Mouse (Mus musculus): Measurements from ENCODE around the gene Gm42742. TPM values are rescaled to one million over a fixed set of nuclear protein-coding genes. Genes with fewer than 3 reads are reported as not detected.

The Gm42742 gene
- polyA plus RNA-seq, 1 experiment from 2014 or later: 37.4 TPM

GRCm38 (mm10) chr7:126965568-126965967, 55.3 kb downstream of the Gm42742 start:
- H3K4me2 ChIP-seq: no peak overlapping the region
- WGBS: 48% methylated on average over 3 of the region's 3 CpGs
- TF ChIP-seq CTCF (IDR thresholded peaks at IDR 0.05; ENCODE audit: low read depth): no peak
- H3K9me3 ChIP-seq (ENCODE audit: low read depth, low read length): no peaks in the 10 kb centered on the region
- H3K36me3 ChIP-seq (ENCODE audit: insufficient read depth): no peaks in the 10 kb centered on the region
- H3K9ac ChIP-seq: no peak overlapping the region
- H3K27ac ChIP-seq (ENCODE audit: low read depth): no peak overlapping the region
- peaks cover 22% of the 10 kb centered on the region for H3K27me3 ChIP-seq (ENCODE audit: insufficient read depth, low read length)
- ATAC-seq (ENCODE audit: insufficient read depth): no peak
- no peak overlapping the region for H3K4me3 ChIP-seq (ENCODE audit: low read depth, low read length)
- DNase-seq: peak; percentile 30
- no peaks in the 10 kb centered on the region for H3K4me1 ChIP-seq (ENCODE audit: insufficient read depth)

Small RNAs within 50 kb of the gene (microRNA-seq; reads per million reads assigned to microRNA genes)
- not detected for gene Gm44343 (ENCODE audit: borderline number of aligned reads)

Other genes starting within 250 kb of the Gm42742 start
- 87.8 and 91.2 TPM in 2 replicates for gene Ypel3, start 244.1 kb downstream of the Gm42742 start, polyA plus RNA-seq (2014; fragmentation: Nextera tagmentation; extraction: Ambion mirVana)
- gene Tbx6, start 239.6 kb downstream of the Gm42742 start, polyA plus RNA-seq (2014; fragmentation: Nextera tagmentation; extraction: Ambion mirVana): 0.28 TPM in 1 of 2 replicates, not detected in the other
- 278 and 300 TPM in 2 replicates for gene Ppp4c, start 228.6 kb downstream of the Gm42742 start, polyA plus RNA-seq (2014; fragmentation: Nextera tagmentation; extraction: Ambion mirVana)
- gene Fam57b, start 223.4 kb downstream of the Gm42742 start, polyA plus RNA-seq (2014; fragmentation: Nextera tagmentation; extraction: Ambion mirVana): 0.17 and 0.88 TPM in 2 replicates
- gene 4930451I11Rik, start 189.5 kb downstream of the Gm42742 start, polyA plus RNA-seq (2014; fragmentation: Nextera tagmentation; extraction: Ambion mirVana): not detected in 2 replicates
- gene Doc2a, start 173.7 kb downstream of the Gm42742 start, polyA plus RNA-seq (2014; fragmentation: Nextera tagmentation; extraction: Ambion mirVana): 0.33 and 0.80 TPM in 2 replicates
- 19.9 and 26.7 TPM in 2 replicates for gene Hirip3, start 159.1 kb downstream of the Gm42742 start, polyA plus RNA-seq (2014; fragmentation: Nextera tagmentation; extraction: Ambion mirVana)
- 92.9 and 99.7 TPM in 2 replicates for gene Ino80e, start 158.7 kb downstream of the Gm42742 start, polyA plus RNA-seq (2014; fragmentation: Nextera tagmentation; extraction: Ambion mirVana)
- gene Taok2, start 136.4 kb downstream of the Gm42742 start, polyA plus RNA-seq (2014; fragmentation: Nextera tagmentation; extraction: Ambion mirVana): 34.8 and 40.1 TPM in 2 replicates
- gene Tmem219, start 98.2 kb downstream of the Gm42742 start, polyA plus RNA-seq (2014; fragmentation: Nextera tagmentation; extraction: Ambion mirVana): 26.7 and 31.5 TPM in 2 replicates
- 12.1 and 15.7 TPM in 2 replicates for gene Kctd13, start 92.2 kb downstream of the Gm42742 start, polyA plus RNA-seq (2014; fragmentation: Nextera tagmentation; extraction: Ambion mirVana)
- gene Asphd1, start 71.5 kb downstream of the Gm42742 start, polyA plus RNA-seq (2014; fragmentation: Nextera tagmentation; extraction: Ambion mirVana): 0.39 TPM in 1 of 2 replicates, not detected in the other
- 0.68 and 1.1 TPM in 2 replicates for gene Sez6l2, start 70.5 kb downstream of the Gm42742 start, polyA plus RNA-seq (2014; fragmentation: Nextera tagmentation; extraction: Ambion mirVana)
- 86.1 and 92.8 TPM in 2 replicates for gene Cdipt, start 45.2 kb downstream of the Gm42742 start, polyA plus RNA-seq (2014; fragmentation: Nextera tagmentation; extraction: Ambion mirVana)
- gene Cdiptos, start 45.0 kb downstream of the Gm42742 start, polyA plus RNA-seq (2014; fragmentation: Nextera tagmentation; extraction: Ambion mirVana): 1.5 TPM in 2 replicates
- 7.7 and 8.0 TPM in 2 replicates for gene Mvp, start 6.5 kb downstream of the Gm42742 start, polyA plus RNA-seq (2014; fragmentation: Nextera tagmentation; extraction: Ambion mirVana)
- gene Pagr1b, start 4.6 kb downstream of the Gm42742 start, polyA plus RNA-seq (2014; fragmentation: Nextera tagmentation; extraction: Ambion mirVana): 0.85 TPM in 1 of 2 replicates, not detected in the other
- gene Pagr1a, start 3.7 kb downstream of the Gm42742 start, polyA plus RNA-seq (2014; fragmentation: Nextera tagmentation; extraction: Ambion mirVana): 21.9 and 44.5 TPM in 2 replicates
- gene Prrt2, start 114 bp upstream of the Gm42742 start, polyA plus RNA-seq (2014; fragmentation: Nextera tagmentation; extraction: Ambion mirVana): 4.7 and 5.9 TPM in 2 replicates
- gene Maz, start 5.9 kb upstream of the Gm42742 start, polyA plus RNA-seq (2014; fragmentation: Nextera tagmentation; extraction: Ambion mirVana): 74.3 and 90.8 TPM in 2 replicates
- gene Kif22, start 21.4 kb upstream of the Gm42742 start, polyA plus RNA-seq (2014; fragmentation: Nextera tagmentation; extraction: Ambion mirVana): 168 and 180 TPM in 2 replicates
- not detected in 2 replicates for gene Zg16, start 66.2 kb upstream of the Gm42742 start, polyA plus RNA-seq (2014; fragmentation: Nextera tagmentation; extraction: Ambion mirVana)
- gene AI467606, start 70.3 kb upstream of the Gm42742 start, polyA plus RNA-seq (2014; fragmentation: Nextera tagmentation; extraction: Ambion mirVana): 6.3 and 6.5 TPM in 2 replicates
- 0.22 and 0.47 TPM in 2 replicates for gene Qprt, start 101.1 kb upstream of the Gm42742 start, polyA plus RNA-seq (2014; fragmentation: Nextera tagmentation; extraction: Ambion mirVana)
- gene Spn, start 116.7 kb upstream of the Gm42742 start, polyA plus RNA-seq (2014; fragmentation: Nextera tagmentation; extraction: Ambion mirVana): 0.20 TPM in 1 of 2 replicates, not detected in the other
- 54.6 and 59.6 TPM in 2 replicates for gene Cd2bp2, start 175.0 kb upstream of the Gm42742 start, polyA plus RNA-seq (2014; fragmentation: Nextera tagmentation; extraction: Ambion mirVana)
- gene Tbc1d10b, start 187.4 kb upstream of the Gm42742 start, polyA plus RNA-seq (2014; fragmentation: Nextera tagmentation; extraction: Ambion mirVana): 26.0 and 33.7 TPM in 2 replicates
- gene Mylpf, start 187.8 kb upstream of the Gm42742 start, polyA plus RNA-seq (2014; fragmentation: Nextera tagmentation; extraction: Ambion mirVana): 8.6 and 12.2 TPM in 2 replicates
- gene Zfp553, start 212.0 kb upstream of the Gm42742 start, polyA plus RNA-seq (2014; fragmentation: Nextera tagmentation; extraction: Ambion mirVana): 21.2 and 24.3 TPM in 2 replicates
- 20.1 and 20.3 TPM in 2 replicates for gene Sept1, start 212.0 kb upstream of the Gm42742 start, polyA plus RNA-seq (2014; fragmentation: Nextera tagmentation; extraction: Ambion mirVana)
- gene Zfp771, start 223.2 kb upstream of the Gm42742 start, polyA plus RNA-seq (2014; fragmentation: Nextera tagmentation; extraction: Ambion mirVana): 52.8 and 54.7 TPM in 2 replicates
- gene Dctpp1, start 239.6 kb upstream of the Gm42742 start, polyA plus RNA-seq (2014; fragmentation: Nextera tagmentation; extraction: Ambion mirVana): 202 and 226 TPM in 2 replicates

All from lung, embryonic 14.5 days (tissue).